Mouse (Mus musculus) cerebellum, adult 11-12 months (tissue): ENCODE results near the gene Psme4.

Experiments used
- DNase-seq: peaks from one replicate; pipeline ENCODE4 v3.0.0; 2022

Psme4 gene

GRCm38 (mm10) chr11:30786230-30786983 lies 14.9 kb downstream of the Psme4 start:
- DNase-seq = no peak

- no peak for DNase-seq
Observed at GRCm38 (mm10) chr11:30792680-30793079, 21.2 kb downstream of the Psme4 start.

GRCm38 (mm10) chr11:30793753-30794152 lies 22.2 kb downstream of the Psme4 start:
- no peak for DNase-seq

GRCm38 (mm10) chr11:30797236-30797635 lies 25.7 kb downstream of the Psme4 start:
- DNase-seq = no peak

- no peak for DNase-seq
Observed at GRCm38 (mm10) chr11:30799496-30799895, 28.0 kb downstream of the Psme4 start.

- no peak for DNase-seq
Observed at GRCm38 (mm10) chr11:30800091-30800490, 28.6 kb downstream of the Psme4 start.

GRCm38 (mm10) chr11:30802421-30802820 lies 30.9 kb downstream of the Psme4 start:
- DNase-seq = no peak

GRCm38 (mm10) chr11:30821116-30821515 lies 49.6 kb downstream of the Psme4 start:
- no peak for DNase-seq

GRCm38 (mm10) chr11:30838793-30839192 lies 67.3 kb downstream of the Psme4 start:
- DNase-seq = no peak

- DNase-seq = no peak
Observed at GRCm38 (mm10) chr11:30844355-30844754, 72.8 kb downstream of the Psme4 start.

GRCm38 (mm10) chr11:30872425-30872824 lies 100.9 kb downstream of the Psme4 start:
- no peak for DNase-seq

GRCm38 (mm10) chr11:30885171-30885871 lies 113.8 kb downstream of the Psme4 start, which contains the start of the genes Gpr75 and Asb3:
Gene Gpr75 (plus strand): TSS chr11:30885358.
Gene Asb3 (plus strand): TSS chr11:30885416.
- peak; percentile 89 for DNase-seq

- DNase-seq = no peak
Observed at GRCm38 (mm10) chr11:30888153-30888552, 116.6 kb downstream of the Psme4 start.

- DNase-seq = no peak
Observed at GRCm38 (mm10) chr11:30896201-30896600, 124.7 kb downstream of the Psme4 start.

- DNase-seq = no peak
Observed at GRCm38 (mm10) chr11:30899312-30899711, 127.8 kb downstream of the Psme4 start.

GRCm38 (mm10) chr11:30912311-30912710 lies 140.8 kb downstream of the Psme4 start:
- no peak for DNase-seq

GRCm38 (mm10) chr11:30920641-30921040 lies 149.1 kb downstream of the Psme4 start:
- DNase-seq = no peak

- DNase-seq = no peak
Observed at GRCm38 (mm10) chr11:30923283-30923682, 151.8 kb downstream of the Psme4 start.

- DNase-seq = no peak
Observed at GRCm38 (mm10) chr11:30928079-30928478, 156.6 kb downstream of the Psme4 start.

GRCm38 (mm10) chr11:30928498-30928897 lies 157.0 kb downstream of the Psme4 start:
- DNase-seq = no peak
